Mouse (Mus musculus): ENCODE data around the gene Med13l. TPM values are rescaled to one million over a fixed set of nuclear protein-coding genes. Genes with fewer than 3 reads are reported as not detected.

Gene Med13l
- 129 and 136 TPM in 2 replicates for total RNA-seq (2015; ENCODE audit: low replicate concordance)
- 166 and 173 TPM in 2 replicates for total RNA-seq (2017; ENCODE audit: low replicate concordance)

GRCm38 (mm10) chr5:118560385-118561085, at the start of gene Med13l:
Med13l (plus strand) TSS chr5:118560679.
- peak; percentile 44 for ATAC-seq (replicated peaks; ENCODE audit: low FRiP score, poor library complexity, severe bottlenecking)

GRCm38 (mm10) chr5:118510969-118511368, 49.5 kb upstream of the Med13l start:
- ATAC-seq (replicated peaks; ENCODE audit: low FRiP score, poor library complexity, severe bottlenecking), result no peak

DNA sequence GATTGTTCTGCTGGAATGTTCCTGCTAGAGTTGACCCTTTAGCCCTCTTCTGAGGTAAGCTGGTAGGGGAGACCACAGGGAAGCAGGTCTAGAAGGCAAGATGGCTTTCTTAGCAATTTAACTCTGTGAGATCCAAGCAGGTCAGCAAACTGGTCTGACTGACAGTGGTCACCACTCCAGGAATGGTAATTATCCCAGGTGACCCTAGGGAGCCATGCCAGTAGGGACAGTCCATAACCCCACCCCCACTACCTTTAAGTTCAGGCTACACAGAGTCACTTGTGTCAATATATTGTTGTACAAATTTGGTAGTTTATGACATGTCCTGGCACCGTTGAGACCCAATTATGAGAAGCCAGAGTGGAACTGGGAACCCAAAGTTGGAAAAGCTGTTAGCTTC, 47.5 kb upstream of the Med13l start:
- ATAC-seq (replicated peaks; ENCODE audit: low FRiP score, poor library complexity, severe bottlenecking), result no peak

DNA sequence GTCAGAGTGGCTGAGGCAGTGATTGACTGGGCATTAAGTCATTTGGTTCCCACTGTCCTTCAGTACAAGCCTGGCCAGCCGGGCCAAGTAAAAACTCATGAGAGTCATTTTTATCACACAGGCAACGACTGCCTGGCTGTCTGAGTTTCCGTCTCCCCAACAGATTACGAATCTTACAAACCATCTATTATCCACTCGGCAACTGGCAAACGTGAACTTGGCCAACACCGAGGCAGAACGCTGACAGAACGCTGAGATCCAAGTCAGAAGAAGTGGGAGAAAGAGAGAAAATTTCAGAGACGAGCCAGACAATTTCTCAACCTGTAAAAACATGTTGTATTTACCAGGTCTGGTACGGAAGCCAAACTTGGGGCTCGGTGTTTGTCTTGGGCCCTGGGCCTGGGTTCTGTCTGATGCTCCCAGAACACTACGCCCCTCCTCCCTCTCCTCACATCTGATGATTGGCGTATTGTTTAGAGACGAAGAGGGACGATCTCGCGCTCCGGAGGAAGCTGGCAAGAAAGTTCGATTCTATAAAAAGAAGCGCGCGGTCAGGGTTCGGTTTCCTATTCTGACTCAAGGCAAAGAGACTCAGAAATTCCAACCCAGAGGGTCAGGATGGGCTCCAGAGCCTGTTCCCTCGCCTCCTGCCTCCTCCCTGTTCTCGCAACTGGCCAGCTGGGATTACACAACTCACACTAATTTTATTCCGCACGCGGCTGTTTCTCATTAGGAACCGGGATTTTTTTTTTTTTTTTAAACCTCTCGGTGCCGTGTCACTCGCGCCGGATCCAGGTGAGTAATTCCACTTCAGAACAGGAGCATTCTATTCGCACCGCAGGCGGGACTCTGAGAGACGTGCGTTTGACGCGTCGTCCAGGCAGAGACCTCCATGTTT, 46.6 kb upstream of the Med13l start:
- ATAC-seq (replicated peaks; ENCODE audit: low FRiP score, poor library complexity, severe bottlenecking), result no peak

DNA sequence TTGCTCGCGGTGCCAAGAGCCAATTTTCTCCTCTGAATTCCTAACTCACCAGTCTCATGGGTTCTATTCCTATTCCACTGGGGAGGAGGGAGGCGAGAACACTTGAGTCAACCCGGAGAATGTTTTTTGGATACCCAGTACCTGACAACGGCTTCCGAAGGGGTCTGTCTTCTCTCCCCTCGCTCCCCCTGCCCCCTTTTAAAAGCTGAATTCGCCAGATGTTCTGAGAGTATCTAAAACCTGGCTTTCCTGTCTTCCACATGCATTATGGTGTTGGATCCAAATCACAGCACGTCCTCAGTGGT, 46.0 kb upstream of the Med13l start:
- ATAC-seq (replicated peaks; ENCODE audit: low FRiP score, poor library complexity, severe bottlenecking), result no peak

DNA sequence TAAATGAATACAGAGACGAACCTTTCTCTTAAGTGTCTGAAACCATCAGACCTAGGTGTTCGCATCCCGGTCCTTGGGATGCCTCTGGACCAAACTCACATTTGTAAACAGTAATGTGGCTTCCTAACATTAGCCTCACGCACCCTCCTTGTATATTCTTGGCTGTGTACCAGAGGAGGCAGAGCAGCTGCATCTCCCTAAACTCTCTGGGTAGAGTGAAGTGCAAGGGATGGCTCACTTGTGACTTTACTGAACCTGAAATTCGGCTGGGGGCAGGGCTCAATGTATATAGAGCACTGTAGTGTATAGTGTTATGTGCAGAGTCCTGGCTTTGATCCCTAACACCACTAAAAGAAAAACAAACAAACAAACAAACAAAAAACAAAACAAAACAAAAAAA, 45.6 kb upstream of the Med13l start:
- no peak for ATAC-seq (replicated peaks; ENCODE audit: low FRiP score, poor library complexity, severe bottlenecking)

DNA sequence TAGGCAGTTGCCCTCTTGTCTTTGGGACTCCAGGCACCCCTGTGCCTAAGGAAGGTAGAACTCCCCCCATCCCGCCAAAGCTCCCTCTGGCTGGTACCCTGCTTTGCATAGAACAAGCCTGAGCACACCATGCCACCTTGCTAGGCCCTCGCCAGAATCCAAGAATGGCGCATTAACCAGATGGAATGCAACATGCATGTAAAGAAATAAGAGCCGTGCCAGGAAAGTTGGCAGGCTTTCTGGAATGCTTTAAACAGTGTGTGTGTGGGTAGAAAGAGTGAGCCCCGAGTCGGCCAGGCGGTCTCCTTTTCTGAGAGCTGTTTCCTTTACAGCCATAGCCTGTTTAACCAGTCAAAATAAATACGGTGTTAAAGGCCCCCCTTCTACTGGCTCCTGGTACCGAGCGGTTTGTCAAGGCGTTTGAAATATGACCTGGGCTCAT, 45.2 kb upstream of the Med13l start:
- ATAC-seq (replicated peaks; ENCODE audit: low FRiP score, poor library complexity, severe bottlenecking), result no peak

GRCm38 (mm10) chr5:118516066-118516465, 44.4 kb upstream of the Med13l start:
- no peak for ATAC-seq (replicated peaks; ENCODE audit: low FRiP score, poor library complexity, severe bottlenecking)

- no peak for ATAC-seq (replicated peaks; ENCODE audit: low FRiP score, poor library complexity, severe bottlenecking)
Measured at GRCm38 (mm10) chr5:118516470-118516869, 44.0 kb upstream of the Med13l start.

DNA sequence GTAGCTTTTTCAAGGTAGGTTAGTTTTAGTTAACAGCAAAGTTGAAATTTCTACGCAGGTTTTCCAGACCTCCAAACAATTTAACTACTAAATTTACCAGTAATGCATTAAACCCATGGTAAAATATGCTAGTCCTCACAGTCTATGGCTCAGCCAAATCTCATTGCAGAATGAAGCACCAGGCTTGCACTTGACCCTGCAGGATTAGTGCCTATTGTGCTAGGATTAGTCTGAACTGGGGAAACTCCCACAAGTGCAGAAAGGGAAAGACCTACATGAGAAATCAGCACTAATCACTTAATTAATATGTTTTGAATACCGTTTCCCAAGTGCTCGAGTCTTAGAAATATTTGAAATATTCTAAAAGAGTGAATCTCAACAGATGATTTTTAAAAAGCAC, 40.0 kb upstream of the Med13l start:
- no peak for ATAC-seq (replicated peaks; ENCODE audit: low FRiP score, poor library complexity, severe bottlenecking)

DNA sequence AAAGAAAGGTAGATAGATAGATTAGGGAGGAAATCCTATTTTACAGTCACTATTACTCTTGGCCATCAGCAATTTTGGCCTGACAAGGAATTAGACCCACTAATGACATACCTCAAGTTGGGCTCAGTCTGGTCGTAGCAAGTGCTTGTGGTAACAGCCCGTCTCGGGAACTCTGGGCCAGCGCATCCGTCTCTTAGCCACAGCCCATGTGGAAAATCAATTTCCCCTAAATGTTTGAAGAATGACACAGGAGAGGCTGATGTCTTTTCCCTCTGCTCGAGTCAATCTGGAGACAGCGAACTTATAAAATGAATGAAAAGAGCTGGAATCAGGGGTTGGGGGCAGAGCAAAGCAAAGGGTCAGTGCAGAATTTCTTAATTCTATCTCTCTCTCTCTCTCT, 36.1 kb upstream of the Med13l start:
- no peak for ATAC-seq (replicated peaks; ENCODE audit: low FRiP score, poor library complexity, severe bottlenecking)

DNA sequence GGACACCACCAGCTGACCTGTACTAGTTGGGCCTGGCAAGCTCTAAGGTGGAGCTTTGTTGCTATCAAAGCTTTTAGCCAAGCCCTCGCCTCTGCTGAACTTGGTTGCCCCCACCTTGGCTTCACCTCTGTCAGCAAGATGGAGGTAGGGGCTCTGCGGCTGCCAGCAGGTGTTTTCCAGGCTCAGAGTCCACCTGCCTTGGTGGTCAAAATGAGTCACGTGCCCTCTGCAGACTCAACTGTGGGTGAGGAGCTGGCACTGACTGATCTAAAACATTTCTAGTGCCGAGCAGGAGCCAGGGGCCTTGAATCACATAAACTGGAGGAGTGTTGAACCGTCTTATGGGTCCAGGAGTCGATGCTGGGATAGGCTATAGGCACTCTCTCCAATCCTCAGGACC, 34.8 kb upstream of the Med13l start:
- no peak for ATAC-seq (replicated peaks; ENCODE audit: low FRiP score, poor library complexity, severe bottlenecking)

DNA sequence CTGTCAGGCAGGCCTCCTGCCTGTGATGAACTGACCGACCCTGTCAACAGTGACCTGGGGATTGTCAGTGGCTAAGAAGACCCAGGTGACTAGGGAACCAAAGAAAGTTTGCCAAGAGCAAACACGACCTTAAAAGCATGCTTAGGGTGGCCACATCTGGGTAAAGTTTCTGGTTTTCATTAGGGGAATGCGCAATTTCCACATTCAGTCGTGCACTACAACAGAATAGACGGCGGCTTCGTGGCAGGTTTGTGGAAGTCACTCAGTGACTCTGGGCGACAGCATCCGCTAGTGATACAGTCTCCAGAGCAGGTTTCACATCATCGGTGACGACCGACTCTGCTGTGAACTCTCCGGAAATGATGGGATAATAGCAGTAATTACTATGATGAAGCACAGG, 34.0 kb upstream of the Med13l start:
- ATAC-seq (replicated peaks; ENCODE audit: low FRiP score, poor library complexity, severe bottlenecking), result no peak

DNA sequence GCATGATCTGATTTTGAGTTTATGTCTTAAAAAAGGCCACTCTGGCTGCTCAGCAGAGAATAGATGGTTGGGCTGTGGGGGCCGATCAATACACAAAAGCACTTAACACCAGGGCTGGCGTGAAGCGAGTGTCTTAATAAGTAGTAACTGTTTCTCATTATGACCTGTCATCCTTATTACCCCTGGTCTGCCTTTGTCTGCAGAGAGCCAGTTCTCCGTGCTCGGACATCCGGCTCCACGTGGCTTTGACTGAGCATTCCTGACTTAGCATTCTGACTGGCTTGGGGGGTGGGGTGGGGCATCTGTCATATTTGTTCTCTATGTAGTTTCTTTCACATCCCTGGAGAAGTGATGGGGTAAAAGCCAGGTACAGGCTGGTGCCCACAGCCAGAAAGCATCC, 31.2 kb upstream of the Med13l start:
- no peak for ATAC-seq (replicated peaks; ENCODE audit: low FRiP score, poor library complexity, severe bottlenecking)

DNA sequence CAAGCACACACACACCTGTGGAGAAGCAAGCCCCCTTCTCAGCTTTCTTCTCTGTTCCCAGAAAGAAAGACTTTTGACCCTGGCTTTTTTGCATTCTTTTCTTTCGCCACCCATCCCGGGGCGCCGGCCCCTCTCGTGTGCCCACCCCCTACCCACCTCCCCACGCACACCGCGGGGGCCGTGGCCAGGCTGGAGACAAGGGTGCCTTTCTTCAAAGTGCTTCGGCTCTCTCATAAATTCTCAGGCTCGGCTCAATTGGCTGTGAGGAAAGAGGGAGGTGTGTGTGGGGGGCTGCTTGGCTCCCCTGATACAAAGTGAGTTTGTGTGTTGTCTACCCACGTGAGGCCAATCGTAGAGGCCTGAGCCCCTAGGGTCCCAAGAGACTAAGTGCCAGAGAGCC, 28.4 kb upstream of the Med13l start:
- no peak for ATAC-seq (replicated peaks; ENCODE audit: low FRiP score, poor library complexity, severe bottlenecking)

- ATAC-seq (replicated peaks; ENCODE audit: low FRiP score, poor library complexity, severe bottlenecking), result no peak
Measured at GRCm38 (mm10) chr5:118532659-118533058, 27.8 kb upstream of the Med13l start.

- no peak for ATAC-seq (replicated peaks; ENCODE audit: low FRiP score, poor library complexity, severe bottlenecking)
Measured at GRCm38 (mm10) chr5:118534407-118534921, 26.0 kb upstream of the Med13l start.

GRCm38 (mm10) chr5:118535130-118535529, 25.3 kb upstream of the Med13l start:
- no peak for ATAC-seq (replicated peaks; ENCODE audit: low FRiP score, poor library complexity, severe bottlenecking)

GRCm38 (mm10) chr5:118538487-118538886, 22.0 kb upstream of the Med13l start:
- ATAC-seq (replicated peaks; ENCODE audit: low FRiP score, poor library complexity, severe bottlenecking), result no peak

DNA sequence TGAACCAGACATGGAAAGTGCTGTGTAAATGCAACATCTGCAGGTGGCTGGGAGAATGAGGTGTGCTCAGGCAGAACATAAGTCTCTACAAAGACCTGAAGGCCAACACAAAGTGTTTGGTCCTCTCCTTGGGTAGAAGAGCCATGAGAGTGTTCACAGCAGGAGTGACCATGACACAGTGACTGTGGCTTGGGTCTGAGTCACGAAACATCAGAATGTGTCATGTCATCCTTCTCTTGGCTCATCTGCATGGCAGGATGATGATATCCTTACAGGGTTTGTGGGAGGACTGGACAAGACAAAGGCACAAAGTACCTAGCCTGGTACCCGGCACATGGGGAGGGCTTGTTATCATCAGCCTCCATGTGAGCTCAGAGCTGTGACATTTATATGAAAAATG, 16.7 kb upstream of the Med13l start:
- no peak for ATAC-seq (replicated peaks; ENCODE audit: low FRiP score, poor library complexity, severe bottlenecking)

- no peak for ATAC-seq (replicated peaks; ENCODE audit: low FRiP score, poor library complexity, severe bottlenecking)
Measured at GRCm38 (mm10) chr5:118550493-118550892, 10.0 kb upstream of the Med13l start.
